Mouse (Mus musculus) spleen, postnatal 36 days (tissue): ENCODE measurements around the gene Smpdl3a.
A peak's percentile ranks its signal among the peaks of the same experiment; 100 is the strongest.

Source experiments
- DNase-seq, 2 experiments: peaks; one replicate each; pipeline ENCODE4 v3.0.0; 2022; ENCODE audit warnings: low spot score in 2 of 2, mixed read lengths in 1 of 2

The Smpdl3a gene

DNA sequence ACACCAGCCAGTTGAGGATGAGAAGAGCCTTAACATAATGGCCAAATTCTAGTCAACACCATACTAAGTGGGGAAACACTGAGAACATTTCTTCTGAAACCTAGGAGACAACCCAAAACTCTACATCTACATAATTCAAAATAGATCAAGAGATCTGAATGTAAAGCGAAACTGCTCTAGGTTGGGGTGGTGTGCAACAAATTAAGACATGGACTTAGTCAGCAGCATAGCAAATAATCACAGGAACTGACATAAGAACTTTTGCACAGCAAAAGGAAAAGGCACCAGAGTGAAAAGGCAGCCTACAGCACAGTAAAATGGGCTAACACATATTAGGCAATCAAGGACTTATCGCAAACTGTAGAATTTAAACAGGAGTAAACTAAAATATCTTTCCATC is 25.1 kb downstream of the Smpdl3a start:
- DNase-seq = no peak

DNA sequence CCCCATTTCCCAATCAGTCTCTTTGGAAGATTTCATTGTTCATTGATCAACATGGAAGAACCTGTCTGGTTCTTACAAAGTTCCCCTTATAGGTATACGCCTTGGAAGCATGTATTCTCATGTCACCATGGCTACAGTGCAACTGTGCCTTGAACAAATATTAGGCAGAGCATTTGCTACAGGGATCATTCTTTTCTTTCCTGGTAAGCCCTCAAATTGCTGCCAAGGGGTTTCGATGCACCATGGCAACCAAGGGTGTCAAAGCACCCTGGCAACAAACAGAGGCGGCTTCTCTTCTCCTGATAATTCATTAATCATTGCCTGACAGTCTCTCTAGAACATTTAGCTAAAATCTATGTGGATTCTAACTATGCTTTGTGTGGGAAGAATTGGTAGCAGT is 28.3 kb downstream of the Smpdl3a start:
- no peak for DNase-seq

DNA sequence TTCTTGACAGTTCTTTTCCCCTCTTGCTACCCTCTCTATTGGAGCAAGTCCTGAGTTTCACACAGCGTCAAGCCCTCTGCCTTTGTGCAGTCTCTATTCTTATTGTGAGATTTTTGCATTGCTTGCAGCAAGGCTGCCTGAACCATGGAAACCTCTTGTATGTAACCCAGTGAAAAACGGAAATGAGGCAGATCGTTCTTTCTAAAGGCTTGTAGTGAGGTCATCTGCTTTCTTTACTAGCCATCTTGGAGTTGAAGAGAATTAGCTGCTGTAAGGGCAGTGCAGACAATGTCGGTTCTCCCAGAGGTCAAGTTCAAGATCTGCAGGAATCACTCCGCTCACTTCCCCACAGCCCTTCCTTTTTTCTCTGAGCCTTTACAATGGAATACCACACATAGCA is 34.5 kb downstream of the Smpdl3a start:
- no peak for DNase-seq

DNA sequence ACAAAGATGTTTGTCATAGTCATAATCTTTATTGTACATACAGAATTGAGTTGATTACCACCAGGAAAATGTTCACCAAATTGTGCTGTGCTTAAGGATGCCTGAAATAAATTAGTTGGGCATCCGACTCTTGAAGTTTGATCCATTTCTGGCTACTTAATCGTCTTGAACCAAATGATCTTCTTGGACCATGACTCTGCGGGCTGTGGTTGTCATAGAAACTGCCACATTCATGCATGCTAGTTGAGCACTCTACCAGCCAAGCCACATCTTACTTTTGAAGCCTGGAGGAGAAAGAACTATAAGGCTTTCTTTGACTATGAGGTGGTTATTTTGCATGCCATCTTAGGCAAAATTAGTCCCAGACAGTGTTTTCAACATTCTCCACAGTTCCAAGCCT is 35.5 kb downstream of the Smpdl3a start:
- DNase-seq = no peak

DNA sequence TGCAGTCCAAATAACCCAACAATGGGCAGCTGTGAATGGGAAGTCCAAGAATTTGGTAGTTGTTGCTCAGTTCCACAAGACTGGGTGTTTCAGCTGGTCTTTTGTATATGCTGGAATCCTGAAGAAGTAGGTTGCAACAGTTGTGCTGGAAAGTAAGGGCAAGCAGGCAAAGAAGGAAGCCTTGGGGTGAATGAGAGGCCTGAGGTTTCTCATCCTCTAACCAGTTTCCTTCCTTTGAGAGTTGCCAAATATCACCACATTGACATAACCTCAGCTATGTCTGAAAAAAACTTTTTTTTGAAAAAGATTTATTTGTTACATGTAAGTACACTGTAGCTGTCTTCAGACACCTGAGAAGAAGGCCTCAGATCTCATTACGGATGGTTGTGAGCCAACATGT is 41.0 kb downstream of the Smpdl3a start:
- no peak for DNase-seq

DNA sequence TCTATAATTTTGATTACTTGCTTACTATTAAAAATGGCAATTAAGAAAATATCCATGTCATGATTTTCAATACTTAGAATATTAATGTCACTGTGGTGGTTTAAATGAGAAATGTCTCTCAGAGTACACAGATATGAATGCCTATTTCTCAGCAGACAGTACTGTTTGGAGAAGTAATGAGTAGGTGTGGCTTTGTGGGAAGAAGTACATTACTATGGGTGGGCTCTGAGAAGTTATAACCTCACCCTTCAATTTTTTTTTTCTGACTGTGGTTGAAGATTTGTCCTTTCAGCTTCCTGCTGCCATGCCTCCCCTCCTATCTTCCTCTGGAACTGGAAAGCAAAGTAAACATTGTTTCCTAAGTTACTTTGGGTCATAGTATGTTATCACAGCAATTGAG is 41.8 kb downstream of the Smpdl3a start:
- no peak for DNase-seq

DNA sequence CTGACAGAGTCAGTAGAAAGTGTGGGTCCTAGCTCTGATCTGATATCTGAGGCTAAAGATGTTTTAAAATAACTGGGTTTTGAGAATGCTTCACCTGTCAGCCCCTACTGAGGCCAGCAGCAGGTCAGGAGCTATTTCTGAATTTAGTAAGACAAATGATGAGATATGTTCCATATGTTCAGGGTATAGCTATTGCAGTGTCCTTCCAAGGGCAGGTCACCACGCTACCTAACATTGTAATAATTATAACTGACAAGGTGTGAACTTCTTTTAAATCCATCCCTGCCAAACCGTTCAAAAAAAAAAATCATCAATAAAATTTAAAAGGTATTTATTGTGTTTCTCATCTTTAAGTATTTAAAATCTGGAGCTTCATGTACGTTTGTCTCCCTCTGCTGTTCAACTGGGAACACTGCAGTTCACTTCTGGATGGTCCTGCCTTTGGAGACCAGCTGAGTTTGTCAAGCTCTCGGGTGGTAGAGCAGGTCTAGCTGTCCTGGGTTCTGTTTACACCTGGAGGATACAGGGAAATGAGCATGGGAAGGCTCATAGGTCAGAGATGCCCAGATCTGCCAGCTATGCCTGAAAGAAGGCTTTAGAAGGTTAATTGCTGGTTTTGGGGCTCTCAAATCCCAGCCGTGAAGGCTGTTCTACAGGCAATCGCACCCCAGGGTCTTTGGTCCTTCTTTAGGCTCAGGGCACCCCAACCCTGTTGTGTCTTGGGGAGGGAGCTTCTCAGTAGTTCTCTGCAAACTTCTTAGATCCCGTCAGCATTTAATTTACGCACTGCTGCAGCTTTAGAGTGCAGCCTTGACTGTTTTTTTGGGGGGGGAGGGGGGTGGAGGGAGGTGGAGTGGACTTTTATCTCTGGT is 47.7 kb downstream of the Smpdl3a start:
- DNase-seq = peak; percentile 36 to 37

DNA sequence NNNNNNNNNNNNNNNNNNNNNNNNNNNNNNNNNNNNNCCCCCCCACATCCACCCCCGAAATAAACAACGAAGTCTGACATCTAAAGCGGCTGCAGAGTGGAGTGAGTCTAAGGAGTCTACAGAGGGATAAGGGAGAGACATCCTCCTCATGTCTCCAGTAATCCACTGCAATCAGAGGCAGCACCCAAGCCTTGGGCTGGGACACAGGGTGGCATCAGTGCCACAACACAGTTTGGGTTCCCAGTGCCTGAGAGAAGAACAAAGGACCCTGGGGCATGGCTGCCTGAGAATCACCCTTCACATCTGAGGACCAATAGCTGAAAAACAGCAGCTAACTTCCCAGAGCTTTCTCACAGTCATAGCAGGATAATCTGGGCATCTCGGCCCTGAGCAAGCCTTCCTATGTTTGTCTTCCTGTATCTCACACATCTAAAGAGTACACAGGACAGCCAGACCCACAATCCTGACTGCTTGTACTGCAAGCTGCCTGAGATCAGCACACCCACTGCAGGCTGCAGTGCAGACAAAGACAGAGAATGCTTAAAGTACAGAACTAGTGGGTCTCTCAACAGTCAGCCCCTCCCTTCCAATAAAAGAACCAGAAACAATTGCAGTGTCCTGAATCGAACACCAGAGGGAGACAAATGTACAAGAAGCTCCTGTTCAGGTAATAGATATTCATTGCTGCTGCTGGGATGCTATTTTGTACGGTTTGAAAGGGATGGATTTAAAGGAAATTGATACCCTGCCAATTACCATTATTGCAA is 54.0 kb downstream of the Smpdl3a start:
- peak in 1 of 2 experiments; percentile 6 for DNase-seq
